11 mouse cellular contexts compared by ENCODE assay signal in the genomic region with DNA sequence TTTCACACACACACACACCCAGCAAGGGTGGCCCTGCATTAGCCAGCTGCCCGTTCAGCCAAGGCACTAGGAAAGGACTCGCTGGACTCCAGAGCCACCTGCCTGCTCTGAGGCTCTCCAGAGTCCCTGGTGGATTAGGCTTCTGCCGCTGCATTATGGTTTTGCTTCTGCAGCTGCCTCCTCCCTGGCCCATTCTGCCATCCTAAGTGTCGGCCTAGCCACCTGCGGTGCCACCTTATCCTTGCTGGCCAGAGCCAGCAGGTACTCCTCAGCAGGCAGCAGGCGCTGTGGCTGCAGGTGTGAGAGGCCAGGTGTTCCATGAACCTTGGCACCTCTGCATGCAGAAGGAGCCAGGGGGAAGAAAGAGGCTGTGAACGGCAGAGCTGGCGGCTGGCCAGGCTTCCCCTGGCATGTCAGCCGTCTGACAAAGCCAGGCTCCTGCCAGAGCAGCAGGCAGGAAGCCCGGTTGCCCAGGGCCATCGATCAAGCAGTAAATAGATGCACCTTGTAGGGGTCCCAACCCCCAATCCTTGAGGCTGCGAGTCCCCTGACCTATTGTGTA. TPM values are rescaled to one million over a fixed set of nuclear protein-coding genes. Genes with fewer than 3 reads are reported as not detected.
DNase-seq lines count a peak whose midpoint lies in the region; ATAC-seq and TF ChIP-seq lines count a peak whose summit lies in the region.
"Had no signal": no experiment of that assay in that cellular context is flagged by ENCODE, and none has a peak within 500 bp of the region (broad histone marks: within the 10 kb centered on the region; RNA-seq: fewer than 3 reads in every experiment).

No protein-coding gene starts in this region.

- TF ChIP-seq POLR2A in lung, adult 2 months (IDR thresholded peaks at IDR 0.05; ENCODE audit: borderline replicate concordance, extremely low read depth, low read depth, low read length): no peak

- H3K4me2 ChIP-seq in lung, embryonic 14.5 days: no peak overlapping the region
- 0 out of 2 replicates have a peak overlapping the region, but pooled peaks have one; percentile 2 for H3K4me2 ChIP-seq in embryonic facial prominence, embryonic 14.5 days (ENCODE audit: low read depth, low read length)
- peak overlapping the region; percentile 26 for H3K4me2 ChIP-seq in hindbrain, embryonic 12.5 days (replicated peaks)
- no peak overlapping the region for H3K4me2 ChIP-seq in limb, embryonic 12.5 days
- H3K4me2 ChIP-seq: embryonic facial prominence, embryonic 12.5 days had no signal

- WGBS in lung, embryonic 14.5 days: 25% methylated on average over 12 of the region's 12 CpGs
- 27% methylated on average over 12 of the region's 12 CpGs for WGBS in lung, adult 2 months
- WGBS in embryonic facial prominence, embryonic 14.5 days: 20% methylated on average over 12 of the region's 12 CpGs
- 15% methylated on average over 12 of the region's 12 CpGs for WGBS in hindbrain, embryonic 12.5 days
- WGBS in limb, embryonic 12.5 days: 21% methylated on average over 12 of the region's 12 CpGs

- no peak for ATAC-seq in lung, embryonic 14.5 days (ENCODE audit: insufficient read depth)
- ATAC-seq in embryonic facial prominence, embryonic 14.5 days (ENCODE audit: low read depth): peak; percentile 80
- peak; percentile 83 for ATAC-seq in hindbrain, embryonic 12.5 days (ENCODE audit: low FRiP score)
- ATAC-seq in limb, embryonic 12.5 days (ENCODE audit: insufficient number of reproducible peaks, insufficient read depth, low FRiP score, low TSS enrichment, low read depth): no peak
- ATAC-seq in megakaryocyte, adult 5-6 weeks (ENCODE audit: poor library complexity, severe bottlenecking): no peak

- no peaks in the 10 kb centered on the region for H3K9me3 ChIP-seq in lung, embryonic 14.5 days (ENCODE audit: low read depth, low read length)
- no peaks in the 10 kb centered on the region for H3K9me3 ChIP-seq in embryonic facial prominence, embryonic 14.5 days (ENCODE audit: control insufficient read depth, low read length)
- no peaks in the 10 kb centered on the region for H3K9me3 ChIP-seq in hindbrain, embryonic 12.5 days (replicated peaks)
- no peaks in the 10 kb centered on the region for H3K9me3 ChIP-seq in limb, embryonic 12.5 days
- H3K9me3 ChIP-seq: embryonic facial prominence, embryonic 12.5 days had no signal

- 0 out of 2 replicates have a peak, but pooled peaks cover 5% of the 10 kb centered on the region for H3K4me1 ChIP-seq in lung, embryonic 14.5 days (ENCODE audit: insufficient read depth)
- no peaks in the 10 kb centered on the region for H3K4me1 ChIP-seq in lung, adult 2 months (ENCODE audit: control insufficient read depth, insufficient read depth, low read length)
- no peaks in the 10 kb centered on the region for H3K4me1 ChIP-seq in embryonic facial prominence, embryonic 14.5 days (ENCODE audit: control insufficient read depth, insufficient read depth, low read length)
- H3K4me1 ChIP-seq in hindbrain, embryonic 12.5 days: peaks cover 16% of the 10 kb centered on the region
- H3K4me1 ChIP-seq in limb, embryonic 12.5 days (replicated peaks): peaks cover 12% of the 10 kb centered on the region

- peak; percentile 56 for DNase-seq in lung, embryonic 14.5 days
- DNase-seq in lung, adult 2 months: no peak
- peak; percentile 71 for DNase-seq in embryonic facial prominence, embryonic 14.5 days (ENCODE audit: low spot score)
- DNase-seq in left cerebral cortex, postnatal 14 days (ENCODE audit: low spot score in 2 of 2): no peak
- DNase-seq in spleen, postnatal 36 days (ENCODE audit: low spot score in 2 of 2): no peak

- H3K4me3 ChIP-seq in lung, embryonic 14.5 days (ENCODE audit: low read depth, low read length): no peak overlapping the region
- H3K4me3 ChIP-seq in lung, adult 2 months (replicated peaks; ENCODE audit: extremely low read depth, low read depth, low read length): no peak overlapping the region
- no peak overlapping the region for H3K4me3 ChIP-seq in embryonic facial prominence, embryonic 14.5 days (ENCODE audit: low read depth, low read length)
- H3K4me3 ChIP-seq in hindbrain, embryonic 12.5 days: no peak overlapping the region
- H3K4me3 ChIP-seq in limb, embryonic 12.5 days (replicated peaks): no peak overlapping the region
- H3K4me3 ChIP-seq: embryonic facial prominence, embryonic 12.5 days; myocyte had no signal

- no peak for TF ChIP-seq CTCF in lung, embryonic 14.5 days (IDR thresholded peaks at IDR 0.05; ENCODE audit: low read depth)
- TF ChIP-seq CTCF in lung, adult 2 months (IDR thresholded peaks at IDR 0.05; ENCODE audit: insufficient read depth, low read length): no peak

- no peaks in the 10 kb centered on the region for H3K36me3 ChIP-seq in lung, embryonic 14.5 days (ENCODE audit: insufficient read depth)
- no peaks in the 10 kb centered on the region for H3K36me3 ChIP-seq in embryonic facial prominence, embryonic 14.5 days (ENCODE audit: control insufficient read depth, insufficient read depth, low read length)
- no peaks in the 10 kb centered on the region for H3K36me3 ChIP-seq in hindbrain, embryonic 12.5 days
- no peaks in the 10 kb centered on the region for H3K36me3 ChIP-seq in limb, embryonic 12.5 days
- H3K36me3 ChIP-seq: embryonic facial prominence, embryonic 12.5 days had no signal

- H3K27ac ChIP-seq in lung, embryonic 14.5 days (ENCODE audit: low read depth): no peak overlapping the region
- no peak overlapping the region for H3K27ac ChIP-seq in embryonic facial prominence, embryonic 14.5 days (replicated peaks; ENCODE audit: low read depth, low read length)
- H3K27ac ChIP-seq in hindbrain, embryonic 12.5 days: peak overlapping the region; percentile 79
- no peak overlapping the region for H3K27ac ChIP-seq in limb, embryonic 12.5 days
- H3K27ac ChIP-seq: embryonic facial prominence, embryonic 12.5 days had no signal

- H3K27me3 ChIP-seq in lung, embryonic 14.5 days (ENCODE audit: insufficient read depth, low read length): no peaks in the 10 kb centered on the region
- H3K27me3 ChIP-seq in embryonic facial prominence, embryonic 14.5 days (replicated peaks; ENCODE audit: control insufficient read depth, insufficient read depth, low read length): no peaks in the 10 kb centered on the region
- H3K27me3 ChIP-seq in hindbrain, embryonic 12.5 days: no peaks in the 10 kb centered on the region
- no peaks in the 10 kb centered on the region for H3K27me3 ChIP-seq in limb, embryonic 12.5 days
- H3K27me3 ChIP-seq: embryonic facial prominence, embryonic 12.5 days had no signal

- H3K9ac ChIP-seq in lung, embryonic 14.5 days: no peak overlapping the region
- H3K9ac ChIP-seq in embryonic facial prominence, embryonic 14.5 days (ENCODE audit: low read depth, low read length): no peak overlapping the region
- H3K9ac ChIP-seq in hindbrain, embryonic 12.5 days: no peak overlapping the region
- H3K9ac ChIP-seq in limb, embryonic 12.5 days (replicated peaks): 0 out of 2 replicates have a peak overlapping the region, but pooled peaks have one; percentile 9
- H3K9ac ChIP-seq: embryonic facial prominence, embryonic 12.5 days had no signal

- intact Hi-C loops in left cerebral cortex, postnatal 14 days (cut with DNase I): no loop called here

RNA-seq across cellular contexts. Expression of a gene that starts 14.8 kb away (rescaled TPM):
- polyA plus RNA-seq in lung, embryonic 14.5 days (2014; fragmentation: Nextera tagmentation; extraction: Ambion mirVana): 52.6 and 54.5 TPM in 2 replicates
- 5.4 and 5.9 TPM in 2 replicates for polyA plus RNA-seq in lung, adult 2 months (2012; rRNA removed)
- 62.0 and 72.7 TPM in 2 replicates for polyA plus RNA-seq in embryonic facial prominence, embryonic 14.5 days (2014; fragmentation: Nextera tagmentation; extraction: Ambion mirVana)
- 578 and 604 TPM in 2 replicates for polyA plus RNA-seq in hindbrain, embryonic 12.5 days (2016; fragmentation: Nextera tagmentation; extraction: Ambion mirVana)
- polyA plus RNA-seq in limb, embryonic 12.5 days (2016; fragmentation: Nextera tagmentation; extraction: Ambion mirVana): 246 and 273 TPM in 2 replicates
- not detected in 2 replicates for total RNA-seq in megakaryocyte, adult 5-6 weeks (2015)
- not detected in 2 replicates for total RNA-seq in megakaryocyte, adult 5-6 weeks (2017)
- total RNA-seq in left cerebral cortex, postnatal 14 days (2021): 10 to 100 TPM; 15.1 to 18.1 TPM
- total RNA-seq: MEL had no signal

Comparison
In these comparisons a context has a peak if more than half of its experiments do, and no peak if none do; other contexts are left out.
1. DNase-seq: peak in lung, embryonic 14.5 days (single experiment) and embryonic facial prominence, embryonic 14.5 days (single experiment); none in lung, adult 2 months (single experiment), left cerebral cortex, postnatal 14 days (0 of 2) and spleen, postnatal 36 days (0 of 2).
2. ATAC-seq: peak in embryonic facial prominence, embryonic 14.5 days (single experiment) and hindbrain, embryonic 12.5 days (single experiment); none in lung, embryonic 14.5 days (single experiment), limb, embryonic 12.5 days (single experiment) and megakaryocyte, adult 5-6 weeks (single experiment).
3. H3K4me2 ChIP-seq: peak in embryonic facial prominence, embryonic 14.5 days (single experiment) and hindbrain, embryonic 12.5 days (single experiment); none in lung, embryonic 14.5 days (single experiment) and limb, embryonic 12.5 days (single experiment).